Mouse (Mus musculus) heart, postnatal 36 days (tissue): ENCODE measurements at regions not wholly inside any gene's neighbourhood (a gene's known extent, or its start where the extent isn't known, plus 50 kb on each side); places are given as distances from the start of the nearest gene placed in this dataset.

Source experiments
- DNase-seq, 2 experiments: peaks; one replicate each; pipeline ENCODE4 v3.0.0; 2021 to 2022
- intact Hi-C: fragments of 180-260 bp; cut with DNase I; formaldehyde crosslinking; loops from one replicate; pipeline ENCODE4 v1.15.1; 2025

GRCm38 (mm10) chr1:168918331-168919076 lies 486.4 kb upstream of the Pbx1 start:
- DNase-seq, result no peak
- intact Hi-C loops, result no loop called here

- intact Hi-C loops, result no loop called here
- DNase-seq, result no peak
Observed at GRCm38 (mm10) chr1:168908684-168909175, 476.7 kb upstream of the Pbx1 start.

- no peak for DNase-seq
- intact Hi-C loops, result no loop called here
Observed at GRCm38 (mm10) chr1:168908192-168908591, 476.1 kb upstream of the Pbx1 start.

DNA sequence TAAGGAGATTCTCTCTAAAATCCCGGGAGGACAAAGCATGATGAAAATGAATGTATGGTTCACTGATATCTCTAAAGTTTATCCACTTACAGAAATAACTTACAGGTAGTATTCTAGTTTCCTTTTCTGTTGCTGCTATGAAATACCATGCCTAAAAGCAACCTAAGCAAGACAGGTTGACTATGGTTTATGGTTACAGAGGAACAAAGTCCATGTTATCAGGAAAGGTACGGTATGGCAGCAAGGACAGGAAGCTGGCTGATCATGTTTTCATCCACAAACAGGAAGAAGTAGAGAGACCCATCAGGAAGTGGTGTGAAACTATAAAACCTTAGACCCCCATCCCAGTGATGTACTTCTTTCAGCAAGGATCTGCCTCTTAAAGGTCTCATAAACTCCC lies 466.4 kb upstream of the Pbx1 start:
- DNase-seq, result no peak
- intact Hi-C loops, result no loop called here

GRCm38 (mm10) chr1:168861577-168861976 lies 429.5 kb upstream of the Pbx1 start:
- intact Hi-C loops, result no loop called here
- DNase-seq, result no peak

DNA sequence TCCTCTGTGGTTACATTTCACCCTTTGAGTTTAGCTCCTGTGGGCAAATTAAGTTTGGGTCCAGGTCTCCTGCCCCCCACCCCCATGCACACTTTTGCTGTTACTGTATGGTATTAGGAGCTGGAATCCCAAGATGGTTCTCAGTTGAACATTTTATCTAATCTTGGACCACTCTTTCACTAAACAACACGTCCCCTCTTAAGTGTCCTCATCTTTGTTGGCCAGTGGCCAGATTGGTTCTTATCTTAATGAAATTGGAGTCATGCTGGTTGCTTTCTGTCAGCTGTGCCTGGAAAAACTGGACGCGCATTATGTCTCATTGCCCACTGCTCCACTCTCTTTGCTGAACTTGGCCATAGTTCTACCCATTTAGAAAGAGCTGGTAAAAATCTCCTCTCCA lies 391.1 kb upstream of the Pbx1 start:
- intact Hi-C loops, result no loop called here
- DNase-seq, result peak; percentile 1 to 6

- intact Hi-C loops, result no loop called here
- DNase-seq, result peak; percentile 12 to 31
Observed at GRCm38 (mm10) chr1:168818381-168818780, 386.3 kb upstream of the Pbx1 start.

GRCm38 (mm10) chr1:168807084-168807483 lies 375.0 kb upstream of the Pbx1 start:
- DNase-seq, result no peak
- intact Hi-C loops, result no loop called here

- DNase-seq, result no peak
- intact Hi-C loops, result no loop called here
Observed at GRCm38 (mm10) chr1:168805442-168805841, 373.4 kb upstream of the Pbx1 start.

DNA sequence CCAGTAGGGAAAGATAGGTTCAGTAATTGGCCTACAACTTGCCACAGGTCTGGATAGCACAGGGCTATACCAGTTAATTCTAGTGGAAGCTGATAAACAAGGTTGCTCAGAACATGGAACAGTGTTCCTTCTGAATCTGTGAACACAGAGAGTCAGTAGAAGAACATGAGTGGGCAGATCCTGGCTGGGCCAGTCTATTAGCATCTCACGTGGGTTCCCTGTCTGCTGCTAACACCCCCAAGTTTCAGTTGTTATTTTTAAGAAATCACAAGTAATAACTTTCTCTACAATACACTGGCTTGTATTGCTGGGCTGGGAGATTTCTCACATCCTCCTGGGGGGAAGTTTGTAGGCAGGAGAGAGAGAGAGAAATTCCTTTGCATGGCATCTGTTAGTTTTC lies 369.0 kb upstream of the Pbx1 start:
- intact Hi-C loops, result no loop called here
- no peak for DNase-seq

- DNase-seq, result no peak
Observed at GRCm38 (mm10) chr1:168786731-168787130, 354.7 kb upstream of the Pbx1 start.

DNA sequence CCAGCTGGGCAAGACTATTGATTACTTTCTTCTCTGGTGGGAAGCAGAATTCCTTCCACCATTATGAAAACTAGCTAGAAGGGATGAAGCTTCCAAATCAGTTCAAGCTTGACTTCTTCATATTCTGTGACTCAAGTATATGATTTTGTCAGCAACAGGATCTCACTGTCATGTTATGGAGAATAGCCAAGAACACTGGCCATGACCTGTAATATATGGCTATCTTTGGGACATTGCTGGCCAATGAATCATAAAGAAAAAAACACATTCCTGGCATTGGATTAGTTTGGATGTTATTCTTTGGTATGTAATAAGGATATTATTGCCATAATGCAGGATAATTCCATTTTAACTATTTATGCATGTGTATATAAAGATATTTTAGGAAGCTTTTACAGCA lies 351.8 kb upstream of the Pbx1 start:
- DNase-seq, result no peak
- intact Hi-C loops, result no loop called here

More at GRCm38 (mm10) chr1:168786731-168787130, 354.7 kb upstream of the Pbx1 start:
- intact Hi-C loops, result no loop called here

- intact Hi-C loops, result loop anchor here (10.0 kb wide), 1 partner anchor 390 kb away; no protein-coding TSS in a partner anchor
- DNase-seq, result no peak
Observed at GRCm38 (mm10) chr1:168764368-168764895, 332.4 kb upstream of the Pbx1 start.

DNA sequence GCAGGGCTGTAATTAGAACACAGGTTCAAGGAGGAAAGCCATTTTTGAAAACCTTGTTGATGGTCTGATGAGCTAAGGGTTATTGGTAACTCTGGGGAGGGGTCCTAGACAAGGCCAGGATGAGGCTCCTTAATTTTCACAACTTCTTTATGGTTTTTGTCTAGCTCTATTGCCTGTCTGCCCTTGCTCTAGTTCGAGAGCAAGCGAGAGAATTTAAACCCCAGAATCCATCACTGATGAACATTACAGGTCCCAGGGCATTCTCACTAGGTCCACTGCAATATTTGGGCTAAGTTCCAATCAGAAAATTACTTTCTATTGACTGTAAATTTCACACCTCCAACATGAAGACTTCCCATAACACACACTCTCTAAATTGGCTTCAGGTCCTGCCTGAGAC lies 329.0 kb upstream of the Pbx1 start:
- intact Hi-C loops, result loop anchor here (10.0 kb wide), 1 partner anchor 386 kb away; no protein-coding TSS in a partner anchor
- no peak for DNase-seq

DNA sequence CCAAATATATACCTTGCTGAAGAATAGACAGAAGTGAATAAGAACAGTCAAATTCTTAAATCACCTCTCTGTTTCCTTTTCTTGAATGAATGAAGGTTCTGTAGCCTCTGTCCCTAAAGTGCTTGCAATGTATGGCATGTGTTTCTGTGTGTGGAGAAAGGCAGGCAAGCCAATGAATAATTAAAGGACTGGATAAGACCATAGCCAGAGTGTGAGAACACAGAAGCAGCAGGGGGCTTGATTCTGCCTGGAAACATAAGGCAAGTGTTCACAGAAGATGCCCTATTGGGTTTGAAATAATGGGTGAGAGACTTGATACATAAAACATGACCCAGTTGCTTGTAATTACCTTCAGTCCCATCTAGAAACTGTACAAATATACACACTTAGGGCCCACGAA lies 328.2 kb upstream of the Pbx1 start:
- intact Hi-C loops, result loop anchor here (10.0 kb wide), 1 partner anchor 385 kb away; no protein-coding TSS in a partner anchor
- DNase-seq, result no peak

GRCm38 (mm10) chr1:168758835-168759234 lies 326.8 kb upstream of the Pbx1 start:
- no peak for DNase-seq
- intact Hi-C loops, result no loop called here

DNA sequence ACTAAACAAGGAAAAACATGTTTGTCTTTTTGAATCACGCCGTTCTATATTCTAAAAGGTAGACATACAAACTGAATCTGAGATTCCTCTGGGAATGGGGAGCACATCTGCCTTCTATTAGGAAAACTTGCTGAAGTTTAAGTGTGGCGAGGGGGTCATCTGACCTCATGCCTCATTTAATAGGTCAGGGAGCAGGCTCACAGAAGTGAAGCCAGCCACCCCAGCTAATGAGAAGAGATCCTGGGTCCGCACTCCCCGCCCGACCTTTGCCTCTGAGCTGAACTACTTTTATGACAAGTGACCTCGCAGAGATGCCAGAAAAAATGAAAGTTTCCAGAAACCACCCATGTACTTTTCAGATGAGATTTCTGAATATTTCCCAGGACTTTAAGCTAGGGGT lies 322.1 kb upstream of the Pbx1 start:
- intact Hi-C loops, result no loop called here
- DNase-seq, result no peak

DNA sequence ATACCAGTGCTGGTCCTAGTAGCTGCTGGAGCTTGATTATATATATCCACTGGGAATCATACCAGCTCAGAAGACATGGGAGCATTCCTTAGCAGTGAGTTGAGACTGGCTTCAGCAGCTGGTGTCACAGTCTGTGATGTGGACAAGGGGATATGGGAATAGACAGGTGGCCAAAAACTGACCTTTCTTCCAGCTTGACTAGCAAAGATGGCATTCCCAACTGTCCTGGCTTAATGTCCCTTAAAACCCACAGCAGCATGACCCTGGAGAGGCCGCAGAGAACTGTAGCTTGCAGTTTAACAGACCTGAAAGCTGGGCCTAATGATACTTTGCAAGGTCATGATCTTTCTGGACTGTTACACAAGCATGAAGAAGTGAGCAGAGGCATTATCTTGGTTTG lies 311.4 kb upstream of the Pbx1 start:
- intact Hi-C loops, result no loop called here

DNA sequence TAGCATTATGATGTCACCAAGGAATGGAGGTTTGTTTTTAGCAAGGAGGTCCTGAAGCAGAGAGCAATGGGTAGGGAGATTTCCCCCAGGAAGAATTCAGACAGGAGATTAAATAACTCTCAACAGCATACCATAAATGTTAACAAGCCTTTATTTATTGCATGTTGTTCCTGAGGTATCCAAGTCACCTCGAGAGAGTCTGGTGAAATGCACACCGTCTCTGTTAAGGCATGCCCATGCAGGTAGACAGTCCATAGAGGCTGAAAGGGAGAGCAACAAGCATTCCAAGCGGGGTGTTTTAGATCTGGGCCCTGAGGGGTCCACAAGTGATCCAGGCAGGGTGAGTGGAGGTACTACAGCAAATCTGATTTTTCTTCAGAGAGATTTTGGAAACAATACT lies 305.9 kb upstream of the Pbx1 start:
- intact Hi-C loops, result no loop called here

More for the DNA sequence above, 311.4 kb upstream of the Pbx1 start:
- DNase-seq, result no peak

GRCm38 (mm10) chr1:168737277-168737863 lies 305.3 kb upstream of the Pbx1 start:
- intact Hi-C loops, result no loop called here
- DNase-seq, result no peak

More for the DNA sequence above, 305.9 kb upstream of the Pbx1 start:
- no peak for DNase-seq

DNA sequence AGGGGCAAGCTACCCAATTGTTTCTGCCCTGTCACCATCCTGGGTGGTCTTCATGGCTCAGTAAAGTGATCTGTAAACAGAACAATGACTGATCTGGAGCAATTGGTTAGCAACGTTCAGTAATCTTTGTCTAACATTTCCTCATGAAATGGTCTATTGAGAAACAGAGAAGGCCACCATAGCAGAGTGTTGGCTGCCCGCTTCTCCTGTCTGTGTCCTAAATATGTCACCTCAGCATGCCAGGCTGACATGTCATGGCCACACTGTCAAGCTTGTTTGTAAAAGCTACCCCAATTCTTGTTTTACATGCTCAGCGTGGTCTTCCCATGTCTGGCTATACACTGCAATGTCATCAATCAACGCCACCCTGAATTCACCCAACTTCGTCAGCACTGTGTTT lies 301.0 kb upstream of the Pbx1 start:
- intact Hi-C loops, result no loop called here
- no peak for DNase-seq

DNA sequence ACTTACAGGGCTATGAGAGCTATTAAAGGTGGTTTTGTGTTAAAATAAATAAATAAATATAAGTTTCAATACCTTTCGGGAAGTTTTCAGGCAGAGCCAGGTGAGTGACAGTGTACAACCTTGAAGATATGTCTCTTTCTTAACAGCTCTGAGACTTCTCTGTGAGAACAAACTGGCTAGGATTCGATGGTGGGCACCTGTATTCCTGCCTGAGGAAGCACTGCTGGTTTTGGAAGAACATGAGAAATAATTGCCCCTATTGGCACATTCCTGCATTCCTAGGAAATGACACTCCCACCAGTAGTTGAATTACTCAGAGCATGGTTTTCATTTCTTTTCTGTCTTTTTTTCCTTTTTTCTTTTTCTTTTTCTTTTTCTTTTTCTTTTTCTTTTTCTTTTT lies 277.8 kb upstream of the Pbx1 start:
- intact Hi-C loops, result no loop called here

More for the DNA sequence above, 277.8 kb upstream of the Pbx1 start:
- no peak for DNase-seq
